Mouse (Mus musculus): ENCODE measurements around the gene Clec12b.
"Not testable (repeated sequence)": the region's sequence is repeated elsewhere in the genome, so short reads cannot be mapped to it uniquely, and the experiment has no call there.

Gene Clec12b

GRCm38 (mm10) chr6:129369374-129370132, 16.1 kb downstream of the Clec12b start:
- no peak for DNase-seq (ENCODE audit: low spot score)

- peak; percentile 20 for DNase-seq (ENCODE audit: low spot score)
Measured at GRCm38 (mm10) chr6:129365959-129366359, 19.7 kb downstream of the Clec12b start.

- no peak for DNase-seq (ENCODE audit: low spot score)
Measured at GRCm38 (mm10) chr6:129363942-129364341, 21.7 kb downstream of the Clec12b start.

GRCm38 (mm10) chr6:129359515-129359914, 26.2 kb downstream of the Clec12b start:
- DNase-seq (ENCODE audit: low spot score), result no peak

- DNase-seq (ENCODE audit: low spot score), result no peak
Measured at GRCm38 (mm10) chr6:129356430-129356829, 29.2 kb downstream of the Clec12b start.

- no peak for DNase-seq (ENCODE audit: low spot score)
Measured at GRCm38 (mm10) chr6:129355774-129356173, 29.9 kb downstream of the Clec12b start.

- no peak for DNase-seq (ENCODE audit: low spot score)
Measured at GRCm38 (mm10) chr6:129351091-129351490, 34.6 kb downstream of the Clec12b start.

GRCm38 (mm10) chr6:129349524-129350352, 35.9 kb downstream of the Clec12b start:
- DNase-seq (ENCODE audit: low spot score), result no peak

- no peak for DNase-seq (ENCODE audit: low spot score)
Measured at GRCm38 (mm10) chr6:129344408-129344807, 41.3 kb downstream of the Clec12b start.

GRCm38 (mm10) chr6:129342391-129342790, 43.3 kb downstream of the Clec12b start, which contains the start of gene Clec12a:
Gene Clec12a, plus strand, starts transcription at chr6:129342691.
- not testable (repeated sequence) for DNase-seq (ENCODE audit: low spot score)

GRCm38 (mm10) chr6:129337751-129338150, 47.9 kb downstream of the Clec12b start:
- no peak for DNase-seq (ENCODE audit: low spot score)

- peak; percentile 7 for DNase-seq (ENCODE audit: low spot score)
Measured at GRCm38 (mm10) chr6:129333674-129334078, 52.0 kb downstream of the Clec12b start.

GRCm38 (mm10) chr6:129331610-129332009, 54.1 kb downstream of the Clec12b start, which contains the start of gene 4922502D21Rik:
Gene 4922502D21Rik, minus strand, starts transcription at chr6:129331796.
- DNase-seq (ENCODE audit: low spot score), result no peak

- DNase-seq (ENCODE audit: low spot score), result no peak
Measured at GRCm38 (mm10) chr6:129326568-129327150, 59.0 kb downstream of the Clec12b start.

- no peak for DNase-seq (ENCODE audit: low spot score)
Measured at GRCm38 (mm10) chr6:129326016-129326415, 59.7 kb downstream of the Clec12b start.
